Mouse (Mus musculus) stomach, embryonic 16.5 days (tissue): ENCODE results near the gene Enoph1. TPM values are rescaled to one million over a fixed set of nuclear protein-coding genes. Genes with fewer than 3 reads are reported as not detected.

ENCODE experiments used
- ATAC-seq: fragments of 200-750 bp; cut with Nextera tagmentation; 2 replicates; pipeline ENCODE4 v1.8.0; 2017; ENCODE audit warnings: moderate number of reproducible peaks, moderate TSS enrichment; ENCODE audit not compliant: insufficient read depth, low FRiP score
- H3K27ac ChIP-seq: fragments of 300-500 bp; sonication (generic); 2 replicates; pipeline ENCODE4 v1.5.1; 2014; ENCODE audit warnings: low read length
- H3K27me3 ChIP-seq: fragments of 300-500 bp; sonication (generic); 2 replicates; pipeline ENCODE4 v1.6.1; 2014; ENCODE audit warnings: low read length, control low read depth, mixed read lengths; ENCODE audit not compliant: control insufficient read depth, insufficient read depth
- H3K36me3 ChIP-seq: fragments of 300-500 bp; sonication (generic); 2 replicates; pipeline ENCODE4 v1.6.1; 2014; ENCODE audit warnings: low read length; ENCODE audit not compliant: control insufficient read depth, insufficient read depth
- H3K4me1 ChIP-seq: fragments of 300-500 bp; sonication (generic); 2 replicates; pipeline ENCODE4 v1.6.1; 2014; ENCODE audit warnings: low read length, control low read depth, mixed read lengths; ENCODE audit not compliant: control insufficient read depth, insufficient read depth
- H3K4me2 ChIP-seq: fragments of 300-500 bp; sonication (generic); 2 replicates; pipeline ENCODE4 v1.6.1; 2014; ENCODE audit warnings: low read depth, low read length, mixed read lengths
- H3K4me3 ChIP-seq: fragments of 300-500 bp; sonication (generic); replicated peaks from 2 replicates; pipeline ENCODE4 v1.5.1; 2014; ENCODE audit warnings: mild to moderate bottlenecking, low read length
- H3K9ac ChIP-seq: fragments of 300-500 bp; sonication (generic); 2 replicates; pipeline ENCODE4 v1.6.1; 2014; ENCODE audit warnings: low read length
- H3K9me3 ChIP-seq: fragments of 300-500 bp; sonication (generic); replicated peaks from 2 replicates; pipeline ENCODE4 v1.6.1; 2016; ENCODE audit warnings: low read length, control low read depth; ENCODE audit not compliant: control insufficient read depth
- WGBS: fragments of 180-500 bp; shearing (Covaris S2); extraction: QIAGEN DNeasy Blood & Tissue Kit; methylation state at CpG from one replicate; pipeline ENCODE4 v1.1.7; 2014; 5-methylcytosine and 5-hydroxymethylcytosine counted together
- polyA plus RNA-seq: library from polyadenylated mRNA; unstranded; fragments of >200 nt; fragmentation: Nextera tagmentation; extraction: Ambion mirVana; gene quantifications from 2 replicates; pipeline ENCODE4 v1.2.1, GENCODE M21; 2015

The Enoph1 gene
- polyA plus RNA-seq = 42.2 and 48.3 TPM in 2 replicates

GRCm38 (mm10) chr5:100039602-100040142 lies at the start of gene Enoph1, which contains the start of gene Hnrnpdl:
Gene Enoph1, plus strand, starts transcription at chr5:100039985.
Gene Hnrnpdl, minus strand, starts transcription at chr5:100039664.
- Histone ChIP-seq H3K27ac (peak within 1 kb of the TSS; percentile 98), H3K4me3 (peak within 1 kb of the TSS; percentile 91), H3K4me1 (peaks cover 17% of the 10 kb centered on the region), H3K36me3 (peaks cover 4% of the 10 kb centered on the region; the same call in 1 of the 2 replicates), H3K27me3 (no peaks in the 10 kb centered on the region), H3K4me2 (peak within 1 kb of the TSS; percentile 88), H3K9me3 (no peaks in the 10 kb centered on the region), H3K9ac (peak within 1 kb of the TSS; percentile 99)
- WGBS = under 1% methylated on average over 57 of the region's 57 CpGs
- ATAC-seq = peak; percentile 90

- H3K36me3 ChIP-seq = no peaks in the 10 kb centered on the region
- no peak overlapping the region for H3K4me2 ChIP-seq
- ATAC-seq = no peak
- H3K27ac ChIP-seq = no peak overlapping the region
- no peaks in the 10 kb centered on the region for H3K9me3 ChIP-seq
- 66% methylated on average over 3 of the region's 3 CpGs for WGBS
- no peak overlapping the region for H3K4me3 ChIP-seq
- H3K4me1 ChIP-seq = no peaks in the 10 kb centered on the region
- H3K9ac ChIP-seq = no peak overlapping the region
- H3K27me3 ChIP-seq = no peaks in the 10 kb centered on the region
Observed at GRCm38 (mm10) chr5:99994166-99994565, 45.6 kb upstream of the Enoph1 start.

DNA sequence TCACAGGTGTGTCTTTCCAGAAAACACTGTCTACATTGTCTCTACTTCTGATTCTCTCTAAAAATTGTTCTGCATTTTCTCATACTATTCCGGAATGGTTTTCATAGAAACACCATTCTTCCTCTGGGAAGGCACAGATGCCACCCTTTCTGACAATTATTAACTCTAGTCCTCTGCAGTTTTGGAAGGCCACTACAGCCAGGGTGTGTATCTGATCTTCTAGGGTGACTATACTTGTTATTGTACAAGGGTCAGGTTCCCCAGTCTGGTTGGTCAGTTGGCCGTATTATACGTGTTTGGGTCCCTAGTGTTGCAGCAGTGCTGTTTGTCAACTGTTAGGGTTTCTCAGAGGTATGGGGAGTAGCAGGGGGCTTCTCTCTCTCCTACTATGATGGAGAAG lies 45.1 kb upstream of the Enoph1 start:
- 85% methylated on average over 3 of the region's 3 CpGs for WGBS
- Histone ChIP-seq H3K27me3 (no peaks in the 10 kb centered on the region), H3K9ac (no peak overlapping the region), H3K9me3 (no peaks in the 10 kb centered on the region), H3K4me2 (no peak overlapping the region), H3K4me3 (no peak overlapping the region), H3K4me1 (no peaks in the 10 kb centered on the region), H3K36me3 (no peaks in the 10 kb centered on the region), H3K27ac (no peak overlapping the region)
- ATAC-seq = no peak

DNA sequence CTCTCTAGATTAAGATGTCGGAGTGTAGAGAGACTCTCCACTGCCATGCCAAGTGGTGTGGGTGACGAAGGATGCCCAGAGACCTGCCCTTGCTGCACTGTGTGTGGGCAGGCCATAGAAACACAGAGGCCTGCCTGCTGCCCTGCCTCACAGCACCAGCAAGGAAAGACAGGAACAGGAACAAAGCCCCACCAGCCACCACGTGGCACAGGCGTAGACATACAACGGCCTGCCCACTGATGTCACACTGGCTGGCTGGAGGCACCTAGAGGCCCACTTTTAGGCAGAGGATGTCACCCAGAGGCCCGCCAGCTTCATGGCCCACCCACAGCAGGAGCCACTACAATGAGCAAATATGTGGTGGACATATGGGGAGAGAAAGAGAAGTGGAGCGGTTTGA lies 39.7 kb upstream of the Enoph1 start:
- Histone ChIP-seq H3K4me1 (no peaks in the 10 kb centered on the region), H3K4me2 (no peak overlapping the region), H3K27me3 (no peaks in the 10 kb centered on the region), H3K27ac (no peak overlapping the region), H3K36me3 (no peaks in the 10 kb centered on the region), H3K9me3 (no peaks in the 10 kb centered on the region), H3K9ac (no peak overlapping the region), H3K4me3 (no peak overlapping the region)
- WGBS = 83% methylated on average over 7 of the region's 7 CpGs
- ATAC-seq = no peak

DNA sequence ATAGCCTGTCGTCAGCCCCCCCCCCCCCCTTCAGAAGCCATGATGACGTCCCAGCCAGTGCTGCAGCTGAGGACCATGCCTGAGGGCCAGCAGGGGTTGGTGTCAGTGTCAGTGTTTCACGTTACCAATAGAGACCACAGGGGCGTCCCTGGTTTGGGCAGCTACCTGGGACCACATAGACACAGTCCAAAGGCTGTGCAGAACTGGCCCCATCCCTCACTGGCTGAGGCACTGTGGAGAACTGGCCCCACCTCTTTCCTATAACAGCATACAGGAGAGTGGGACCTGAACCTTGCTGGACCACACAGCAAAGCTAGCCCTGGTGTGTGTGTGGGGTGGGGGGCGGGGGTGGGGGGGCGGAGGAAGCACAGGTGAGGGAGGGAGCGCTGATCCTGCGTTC lies 39.3 kb upstream of the Enoph1 start:
- ATAC-seq = peak; percentile 21; the same call in 1 of the 2 replicates
- Histone ChIP-seq H3K9ac (no peak overlapping the region), H3K4me2 (no peak overlapping the region), H3K27me3 (no peaks in the 10 kb centered on the region), H3K36me3 (no peaks in the 10 kb centered on the region), H3K9me3 (no peaks in the 10 kb centered on the region), H3K27ac (no peak overlapping the region), H3K4me1 (no peaks in the 10 kb centered on the region), H3K4me3 (no peak overlapping the region)
- 54% methylated on average over 8 of the region's 8 CpGs for WGBS

DNA sequence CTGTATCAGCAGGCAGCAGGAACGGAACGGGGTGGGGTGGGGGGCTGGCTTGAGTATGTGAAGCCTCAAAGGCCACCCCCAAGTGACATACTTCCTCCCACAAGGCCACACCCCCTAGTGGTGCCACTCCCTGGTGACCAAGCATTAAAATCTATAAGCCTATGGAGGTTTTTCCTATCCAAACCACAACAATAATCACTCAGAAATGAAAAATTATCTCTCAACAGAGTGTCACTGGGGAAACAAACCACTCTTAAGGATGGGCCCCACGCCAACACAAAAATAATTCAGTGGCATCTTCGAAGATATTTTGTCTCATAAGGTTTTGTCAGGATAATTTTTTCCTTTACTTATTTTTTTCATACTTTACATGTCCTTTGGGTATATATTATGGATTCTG lies 35.9 kb upstream of the Enoph1 start:
- no peaks in the 10 kb centered on the region for H3K36me3 ChIP-seq
- no peaks in the 10 kb centered on the region for H3K27me3 ChIP-seq
- no peak for ATAC-seq
- H3K9ac ChIP-seq = no peak overlapping the region
- no peak overlapping the region for H3K4me3 ChIP-seq
- H3K4me1 ChIP-seq = no peaks in the 10 kb centered on the region
- H3K4me2 ChIP-seq = no peak overlapping the region
- no peak overlapping the region for H3K27ac ChIP-seq
- H3K9me3 ChIP-seq = no peaks in the 10 kb centered on the region
- 64% methylated on average over 4 of the region's 4 CpGs for WGBS

DNA sequence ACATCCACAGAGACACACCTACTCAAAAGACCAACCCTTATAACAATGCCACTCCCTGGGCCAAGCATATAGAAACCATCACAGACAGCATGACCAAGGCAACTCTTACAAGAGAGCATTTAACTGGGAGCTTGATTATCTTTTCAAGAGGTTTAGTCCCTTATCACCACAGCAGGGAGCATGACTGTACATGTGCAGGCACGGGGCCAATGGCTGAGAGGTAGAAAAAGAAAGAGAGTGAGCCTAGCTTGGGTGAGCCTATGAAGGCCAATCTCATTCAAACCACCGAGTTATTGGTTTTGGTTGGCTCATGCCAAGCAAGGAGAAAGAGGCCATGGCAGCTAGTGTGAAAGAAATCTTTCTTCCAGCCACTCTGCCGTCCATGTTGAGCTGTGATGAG lies 34.4 kb upstream of the Enoph1 start:
- Histone ChIP-seq H3K9me3 (no peaks in the 10 kb centered on the region), H3K36me3 (no peaks in the 10 kb centered on the region), H3K4me1 (no peaks in the 10 kb centered on the region), H3K9ac (no peak overlapping the region), H3K4me3 (no peak overlapping the region), H3K27ac (peak overlapping the region; percentile 87), H3K27me3 (no peaks in the 10 kb centered on the region), H3K4me2 (peak overlapping the region; percentile 23; the same call in 1 of the 2 replicates)
- WGBS = 43% methylated on average over 3 of the region's 3 CpGs
- ATAC-seq = peak; percentile 63; the same call in 1 of the 2 replicates

GRCm38 (mm10) chr5:100005896-100006295 lies 33.9 kb upstream of the Enoph1 start:
- no peaks in the 10 kb centered on the region for H3K36me3 ChIP-seq
- no peaks in the 10 kb centered on the region for H3K27me3 ChIP-seq
- 70% methylated on average over 6 of the region's 6 CpGs for WGBS
- no peaks in the 10 kb centered on the region for H3K9me3 ChIP-seq
- H3K4me1 ChIP-seq = no peaks in the 10 kb centered on the region
- peak overlapping the region; percentile 23 for H3K4me2 ChIP-seq
- ATAC-seq = peak; percentile 8; the same call in 1 of the 2 replicates
- no peak overlapping the region for H3K4me3 ChIP-seq
- no peak overlapping the region for H3K9ac ChIP-seq
- peak overlapping the region; percentile 87 for H3K27ac ChIP-seq

DNA sequence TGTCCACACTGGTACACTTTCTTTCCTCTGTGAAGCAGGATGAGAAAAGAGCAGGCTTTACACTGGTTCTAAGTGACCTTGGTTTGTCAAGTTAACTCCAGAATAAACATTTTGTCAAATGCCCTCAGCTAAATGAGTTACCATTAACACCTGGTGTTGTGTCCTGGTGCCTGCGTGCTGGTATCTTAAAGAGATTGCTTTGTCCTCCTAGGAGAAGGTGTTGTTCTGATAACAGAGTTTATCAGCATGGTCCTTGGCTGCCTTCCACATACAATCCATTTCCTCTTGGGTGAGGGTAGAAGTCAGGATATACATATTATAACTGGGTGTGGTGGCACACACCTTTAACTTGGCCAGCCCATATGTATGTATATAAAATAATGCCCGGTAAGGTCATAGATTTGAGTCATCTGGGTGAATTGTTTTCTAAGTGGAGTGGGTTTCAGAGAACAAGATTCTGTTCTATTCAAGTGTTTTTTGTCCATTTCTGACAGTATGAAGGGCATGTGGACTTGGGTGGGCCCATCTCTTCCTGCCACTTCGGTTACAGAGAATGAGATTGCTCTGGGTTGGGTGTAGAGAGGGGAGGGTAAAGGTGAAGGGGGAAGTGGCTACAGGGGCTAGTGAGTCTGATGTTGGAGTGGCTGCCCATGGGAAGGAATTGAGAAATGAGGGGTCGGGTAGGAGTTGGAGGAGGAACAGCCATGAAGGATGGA lies 33.3 kb upstream of the Enoph1 start:
- H3K27ac ChIP-seq = peak overlapping the region; percentile 87
- no peaks in the 10 kb centered on the region for H3K9me3 ChIP-seq
- 58% methylated on average over 4 of the region's 4 CpGs for WGBS
- no peak overlapping the region for H3K4me3 ChIP-seq
- H3K9ac ChIP-seq = no peak overlapping the region
- peak; percentile 89 for ATAC-seq
- H3K36me3 ChIP-seq = no peaks in the 10 kb centered on the region
- 0 out of 2 replicates have a peak overlapping the region, but pooled peaks have one; percentile 23 for H3K4me2 ChIP-seq
- no peaks in the 10 kb centered on the region for H3K27me3 ChIP-seq
- no peaks in the 10 kb centered on the region for H3K4me1 ChIP-seq
